Mouse (Mus musculus) naive thymus-derived CD4-positive, alpha-beta T cell, adult 5 months (primary cell): ENCODE results near the gene Maats1. TPM values are rescaled to one million over a fixed set of nuclear protein-coding genes. Genes with fewer than 3 reads are reported as not detected.

ENCODE experiments used
- polyA plus RNA-seq: library from polyadenylated mRNA; unstranded; fragments of 100-300 nt; shearing (Covaris generic); gene quantifications from one replicate; pipeline ENCODE4 v1.2.1, GENCODE M21; 2017

Maats1 gene
- polyA plus RNA-seq: not detected

GRCm38 (mm10) chr16:38341396-38342324 is at the start of gene Maats1:
Maats1 (minus strand) TSS chr16:38342143.

GRCm38 (mm10) chr16:38361933-38362332 is 20.0 kb upstream of the Maats1 start, which contains the start of gene Popdc2:
Popdc2 (plus strand) TSS chr16:38362209.

GRCm38 (mm10) chr16:38346529-38347325 is 4.8 kb upstream of the Maats1 start, which contains the start of the genes Cox17 and Gm21987:
Cox17 (plus strand) TSS chr16:38346991.
Gm21987 (plus strand) TSS chr16:38347040.

GRCm38 (mm10) chr16:38294685-38295348 is 47.1 kb downstream of the Maats1 start, which contains the start of gene Nr1i2:
Nr1i2 (minus strand) TSS chr16:38294824.

Other genes with a start within 250 kb of the Maats1 start
- gene Nr1i2, start 47.3 kb downstream of the Maats1 start, polyA plus RNA-seq: not detected
- gene Cox17, start 4.8 kb upstream of the Maats1 start, polyA plus RNA-seq: 77.7 TPM
- not detected for gene Gm21987, start 4.9 kb upstream of the Maats1 start, polyA plus RNA-seq
- gene Popdc2, start 20.1 kb upstream of the Maats1 start, polyA plus RNA-seq: not detected
- not detected for gene Pla1a, start 91.0 kb upstream of the Maats1 start, polyA plus RNA-seq
- 36.4 TPM for gene Adprh, start 110.6 kb upstream of the Maats1 start, polyA plus RNA-seq
- 0.22 TPM for gene Cd80, start 113.4 kb upstream of the Maats1 start, polyA plus RNA-seq
- gene Timmdc1, start 180.5 kb upstream of the Maats1 start, polyA plus RNA-seq: 3.8 TPM
- 27.2 TPM for gene Poglut1, start 208.1 kb upstream of the Maats1 start, polyA plus RNA-seq
- 49.6 TPM for gene Tmem39a, start 216.6 kb upstream of the Maats1 start, polyA plus RNA-seq